Mouse (Mus musculus) thymus, adult 2 months (tissue): ENCODE results near the gene Notch4. TPM values are rescaled to one million over a fixed set of nuclear protein-coding genes. Genes with fewer than 3 reads are reported as not detected.
A peak's percentile ranks its signal among the peaks of the same experiment; 100 is the strongest.

Experiments used
- DNase-seq: peaks from one replicate; pipeline ENCODE4 v3.0.0; 2021
- H3K27ac ChIP-seq: fragments of 200-500 bp; 2 replicates; pipeline ENCODE4 v1.5.1; 2012; ENCODE audit warnings: low read length, control low read depth; ENCODE audit not compliant: control insufficient read depth, insufficient read depth
- H3K27me3 ChIP-seq: fragments of 200-500 bp; 2 replicates; pipeline ENCODE4 v1.6.1; 2012; ENCODE audit warnings: mild to moderate bottlenecking, low read length, moderate library complexity, mixed read lengths; ENCODE audit not compliant: control insufficient read depth, insufficient read depth
- H3K36me3 ChIP-seq: fragments of 200-500 bp; 2 replicates; pipeline ENCODE4 v1.6.1; 2012; ENCODE audit warnings: mild to moderate bottlenecking, low read length, moderate library complexity; ENCODE audit not compliant: control insufficient read depth, insufficient read depth
- H3K4me1 ChIP-seq: fragments of 200-500 bp; replicated peaks from 2 replicates; pipeline ENCODE4 v1.6.1; 2012; ENCODE audit warnings: low read length; ENCODE audit not compliant: control insufficient read depth, insufficient read depth
- H3K4me3 ChIP-seq: fragments of 200-500 bp; 2 replicates; pipeline ENCODE4 v1.5.1; 2012; ENCODE audit warnings: mild to moderate bottlenecking, low read length, control low read depth, moderate library complexity; ENCODE audit not compliant: control insufficient read depth, insufficient read depth
- CTCF ChIP-seq: fragments of 200-500 bp; IDR thresholded peaks from 2 replicates; pipeline ENCODE4 v1.5.1; 2012; ENCODE audit warnings: mild to moderate bottlenecking, control low read depth, low read length, moderate library complexity, borderline replicate concordance; ENCODE audit not compliant: control insufficient read depth, poor library complexity, insufficient read depth; ENCODE audit errors: extremely low read depth
- POLR2A ChIP-seq: fragments of 200-500 bp; IDR thresholded peaks from 2 replicates; pipeline ENCODE4 v1.6.1; 2012; ENCODE audit warnings: mild to moderate bottlenecking, low read length, control low read depth, moderate library complexity; ENCODE audit not compliant: control insufficient read depth, poor library complexity, insufficient read depth; ENCODE audit errors: extremely low read depth
- WGBS: fragments of 180-500 bp; shearing (Covaris S2); methylation state at CpG from one replicate; pipeline ENCODE4 v1.1.7; 2018; 5-methylcytosine and 5-hydroxymethylcytosine counted together
- polyA plus RNA-seq: library from polyadenylated mRNA; depleted of rRNA; stranded (reverse); fragments of >200 nt; gene quantifications from 2 replicates; pipeline ENCODE4 v1.2.3, GENCODE M21; 2012

Gene Notch4
- polyA plus RNA-seq, 1 experiment: 6.1 TPM

DNA sequence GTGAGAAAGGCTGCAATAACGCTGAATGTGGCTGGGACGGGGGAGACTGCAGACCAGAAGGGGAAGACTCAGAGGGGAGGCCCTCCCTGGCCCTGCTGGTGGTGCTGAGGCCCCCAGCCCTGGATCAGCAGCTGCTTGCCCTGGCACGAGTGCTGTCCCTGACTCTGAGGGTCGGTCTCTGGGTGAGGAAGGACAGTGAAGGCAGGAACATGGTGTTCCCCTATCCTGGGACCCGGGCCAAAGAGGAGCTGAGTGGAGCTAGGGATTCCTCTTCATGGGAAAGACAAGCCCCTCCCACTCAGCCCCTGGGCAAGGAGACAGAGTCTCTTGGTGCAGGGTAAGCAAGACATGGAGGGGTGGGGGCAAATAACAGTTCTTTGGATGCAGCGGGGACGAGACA is 19.3 kb downstream of the Notch4 start:
- TF ChIP-seq CTCF: no peak
- TF ChIP-seq POLR2A: no peak
- Histone ChIP-seq H3K36me3 (no peaks in the 10 kb centered on the region), H3K4me1 (peaks cover 16% of the 10 kb centered on the region), H3K4me3 (no peak overlapping the region), H3K27ac (no peak overlapping the region), H3K27me3 (no peaks in the 10 kb centered on the region)
- WGBS: 83% methylated on average over 7 of the region's 7 CpGs
- no peak for DNase-seq

DNA sequence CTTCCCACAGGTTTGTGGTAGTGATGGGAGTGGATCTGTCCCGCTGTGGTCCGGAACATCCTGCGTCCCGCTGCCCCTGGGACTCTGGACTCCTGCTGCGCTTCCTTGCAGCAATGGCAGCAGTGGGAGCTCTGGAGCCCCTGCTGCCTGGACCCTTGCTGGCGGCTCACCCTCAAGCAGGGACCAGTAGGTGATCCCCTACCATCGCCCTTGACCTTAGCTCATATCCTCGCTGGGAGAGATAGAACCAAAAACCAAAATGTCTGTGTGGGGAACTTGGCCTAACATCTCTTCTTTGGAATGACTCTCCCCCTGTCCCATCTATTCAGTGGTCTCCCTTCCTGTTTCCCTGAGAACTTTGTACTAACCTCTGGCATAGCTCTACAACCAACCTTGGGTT is 19.8 kb downstream of the Notch4 start:
- H3K27ac ChIP-seq: no peak overlapping the region
- no peaks in the 10 kb centered on the region for H3K36me3 ChIP-seq
- H3K4me1 ChIP-seq: peaks cover 19% of the 10 kb centered on the region
- H3K4me3 ChIP-seq: no peak overlapping the region
- no peaks in the 10 kb centered on the region for H3K27me3 ChIP-seq
- TF ChIP-seq POLR2A (no peak), CTCF (no peak)
- 96% methylated on average over 8 of the region's 8 CpGs for WGBS
- no peak for DNase-seq

DNA sequence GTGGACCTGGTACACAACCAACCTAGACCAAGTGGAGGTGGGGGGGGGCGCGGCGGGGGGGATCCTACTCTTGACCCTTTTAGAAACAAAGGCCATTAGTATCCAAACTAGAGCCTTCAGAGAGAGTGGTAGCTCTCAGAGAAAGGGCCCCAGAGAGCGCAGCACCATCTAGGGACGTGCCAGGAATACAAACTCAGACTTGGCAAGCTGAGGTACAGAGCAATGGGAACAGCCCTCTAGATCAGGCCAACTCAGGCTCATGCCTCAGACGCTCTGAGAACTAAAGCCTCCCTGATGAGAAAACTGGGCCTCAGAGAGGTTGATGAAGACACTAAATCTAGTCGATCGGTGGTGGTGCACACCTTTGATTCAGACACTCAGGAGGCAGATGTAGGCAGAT is 21.1 kb downstream of the Notch4 start:
- TF ChIP-seq POLR2A: no peak
- TF ChIP-seq CTCF: no peak
- no peak for DNase-seq
- 96% methylated on average over 8 of the region's 8 CpGs for WGBS

DNA sequence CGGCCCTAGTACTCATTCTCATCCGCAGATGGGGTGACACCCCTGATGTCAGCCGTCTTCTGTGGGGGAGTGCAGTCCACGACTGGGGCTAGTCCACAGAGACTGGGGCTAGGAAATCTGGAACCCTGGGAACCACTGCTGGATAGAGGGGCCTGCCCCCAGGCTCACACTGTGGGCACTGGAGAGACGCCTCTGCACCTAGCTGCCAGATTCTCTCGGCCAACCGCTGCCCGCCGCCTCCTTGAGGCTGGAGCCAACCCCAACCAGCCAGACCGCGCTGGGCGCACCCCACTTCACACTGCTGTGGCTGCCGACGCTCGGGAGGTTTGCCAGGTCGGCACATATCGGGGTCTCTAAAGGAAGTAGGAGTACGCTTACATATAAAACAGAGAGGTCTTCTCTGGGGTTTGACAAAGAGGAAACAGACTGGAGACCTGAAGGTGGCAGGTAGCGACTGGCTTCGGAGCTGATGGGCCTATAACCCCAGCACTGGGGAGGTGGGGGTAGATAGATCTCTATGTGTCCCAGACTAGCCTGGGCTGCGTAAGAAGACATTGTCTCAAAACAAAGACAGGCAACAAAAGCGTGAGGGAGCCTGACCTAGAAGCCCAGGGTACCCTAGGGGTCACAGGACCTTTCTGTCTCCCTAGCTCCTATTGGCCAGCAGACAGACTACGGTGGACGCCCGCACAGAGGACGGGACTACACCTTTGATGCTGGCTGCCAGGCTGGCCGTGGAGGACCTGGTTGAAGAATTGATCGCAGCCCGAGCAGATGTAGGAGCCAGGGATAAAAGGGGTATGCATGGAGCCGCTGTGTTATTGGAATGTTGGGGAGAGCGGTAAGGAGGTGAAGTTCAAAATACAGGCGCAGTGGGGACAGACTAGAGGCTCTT is 22.1 kb downstream of the Notch4 start:
- Histone ChIP-seq H3K4me3 (0 out of 2 replicates have a peak overlapping the region, but pooled peaks have one; percentile 79), H3K36me3 (no peaks in the 10 kb centered on the region), H3K27me3 (no peaks in the 10 kb centered on the region), H3K27ac (no peak overlapping the region), H3K4me1 (peaks cover 23% of the 10 kb centered on the region)
- no peak for DNase-seq
- WGBS: 49% methylated on average over 32 of the region's 32 CpGs
- TF ChIP-seq CTCF (no peak), POLR2A (no peak)

More for the DNA sequence above, 21.1 kb downstream of the Notch4 start:
- Histone ChIP-seq H3K4me3 (no peak overlapping the region), H3K36me3 (no peaks in the 10 kb centered on the region), H3K27me3 (no peaks in the 10 kb centered on the region), H3K4me1 (peaks cover 20% of the 10 kb centered on the region), H3K27ac (no peak overlapping the region)

DNA sequence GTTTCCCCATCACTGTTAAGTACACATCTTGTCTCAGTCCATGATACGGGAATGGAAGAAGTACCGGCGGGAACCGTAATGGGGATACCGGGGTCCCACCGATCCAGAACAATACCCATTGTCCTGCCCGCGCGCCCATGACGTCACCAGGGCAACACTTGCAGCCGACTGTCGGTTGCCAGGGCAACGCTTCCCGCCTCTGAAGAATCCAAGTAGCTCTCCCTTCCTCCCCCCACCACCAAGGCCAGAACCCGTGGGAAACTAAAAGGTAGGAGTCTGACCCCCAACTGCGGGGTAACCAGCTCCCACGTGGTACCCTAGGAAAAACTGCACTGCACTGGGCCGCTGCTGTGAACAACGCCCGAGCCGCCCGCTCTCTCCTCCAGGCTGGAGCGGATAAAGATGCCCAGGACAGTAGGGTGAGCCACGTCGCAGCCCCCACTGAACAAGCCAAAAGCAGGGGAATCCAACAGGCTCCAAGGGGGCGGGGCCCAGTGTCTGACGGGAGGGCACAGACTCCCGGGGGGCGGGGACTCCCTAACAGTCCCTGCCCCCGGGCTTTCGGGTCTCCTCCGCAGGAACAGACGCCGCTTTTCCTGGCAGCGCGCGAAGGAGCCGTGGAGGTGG is 22.8 kb downstream of the Notch4 start:
- H3K4me1 ChIP-seq: peaks cover 23% of the 10 kb centered on the region
- peak; percentile 90 for DNase-seq
- WGBS: under 1% methylated on average over 38 of the region's 38 CpGs
- no peaks in the 10 kb centered on the region for H3K36me3 ChIP-seq
- TF ChIP-seq CTCF: no peak
- TF ChIP-seq POLR2A: no peak
- peak overlapping the region; percentile 79 for H3K4me3 ChIP-seq
- no peak overlapping the region for H3K27ac ChIP-seq
- H3K27me3 ChIP-seq: no peaks in the 10 kb centered on the region

DNA sequence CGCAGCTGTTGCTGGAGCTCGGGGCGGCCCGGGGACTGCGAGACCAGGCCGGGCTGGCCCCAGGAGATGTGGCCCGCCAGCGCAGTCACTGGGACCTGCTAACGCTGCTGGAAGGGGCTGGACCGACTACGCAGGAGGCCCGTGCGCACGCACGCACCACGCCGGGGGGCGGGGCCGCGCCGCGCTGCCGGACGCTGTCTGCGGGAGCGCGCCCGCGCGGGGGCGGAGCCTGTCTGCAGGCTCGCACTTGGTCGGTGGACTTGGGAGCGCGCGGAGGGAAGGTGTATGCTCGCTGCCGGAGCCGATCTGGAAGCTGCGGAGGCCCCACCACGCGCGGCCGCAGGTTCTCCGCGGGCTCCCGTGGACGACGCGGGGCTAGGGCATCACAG is 23.3 kb downstream of the Notch4 start:
- DNase-seq: peak; percentile 97
- peaks cover 23% of the 10 kb centered on the region for H3K4me1 ChIP-seq
- no peaks in the 10 kb centered on the region for H3K36me3 ChIP-seq
- WGBS: under 1% methylated on average over 49 of the region's 50 CpGs
- peak overlapping the region; percentile 54 for H3K27ac ChIP-seq
- no peaks in the 10 kb centered on the region for H3K27me3 ChIP-seq
- peak overlapping the region; percentile 79 for H3K4me3 ChIP-seq
- no peak for TF ChIP-seq CTCF
- TF ChIP-seq POLR2A: peak; percentile 100
